Mouse (Mus musculus) heart, embryonic 14.5 days (tissue): ENCODE measurements around the gene Cnnm1. TPM values are rescaled to one million over a fixed set of nuclear protein-coding genes. Genes with fewer than 3 reads are reported as not detected.

Experiments used
- ATAC-seq: fragments of 200-750 bp; cut with Nextera tagmentation; 2 replicates; pipeline ENCODE4 v1.8.0; 2017; ENCODE audit warnings: low read depth, moderate TSS enrichment; ENCODE audit not compliant: insufficient number of reproducible peaks, insufficient read depth, low FRiP score
- H3K27ac ChIP-seq, 2 experiments: fragments of 200-500 bp in 1 of 2; fragments of 300-500 bp in 1 of 2; sonication (generic) in 1 of 2; replicated peaks in 1 of 2; 2 replicates each; pipeline ENCODE4 v1.5.1; 2012 to 2014; ENCODE audit warnings: low read depth in 2 of 2, low read length in 2 of 2, control low read depth in 1 of 2, mild to moderate bottlenecking in 1 of 2, mixed read lengths in 1 of 2; ENCODE audit not compliant: control insufficient read depth in 1 of 2, insufficient read depth in 1 of 2
- H3K27me3 ChIP-seq: fragments of 300-500 bp; sonication (generic); 2 replicates; pipeline ENCODE4 v1.6.1; 2014; ENCODE audit warnings: mild to moderate bottlenecking, low read length, control low read depth; ENCODE audit not compliant: control insufficient read depth, insufficient read depth
- H3K36me3 ChIP-seq: fragments of 300-500 bp; sonication (generic); 2 replicates; pipeline ENCODE4 v1.6.1; 2014; ENCODE audit warnings: mild to moderate bottlenecking, control low read depth, low read length, mixed read lengths; ENCODE audit not compliant: control insufficient read depth, insufficient read depth
- H3K4me1 ChIP-seq, 2 experiments: fragments of 200-500 bp in 1 of 2; fragments of 300-500 bp in 1 of 2; sonication (generic) in 1 of 2; 2 replicates each; pipeline ENCODE4 v1.6.1; 2012 to 2014; ENCODE audit warnings: low read length in 2 of 2, control low read depth in 1 of 2, mixed read lengths in 1 of 2; ENCODE audit not compliant: control insufficient read depth in 2 of 2, insufficient read depth in 2 of 2
- H3K4me2 ChIP-seq: fragments of 300-500 bp; sonication (generic); 2 replicates; pipeline ENCODE4 v1.6.1; 2014; ENCODE audit warnings: mild to moderate bottlenecking, low read length
- H3K4me3 ChIP-seq, 2 experiments: fragments of 200-500 bp in 1 of 2; fragments of 300-500 bp in 1 of 2; sonication (generic) in 1 of 2; 2 replicates each; pipeline ENCODE4 v1.5.1; 2012 to 2014; ENCODE audit warnings: low read length in 2 of 2, mild to moderate bottlenecking in 2 of 2, control low read depth in 1 of 2, low read depth in 1 of 2, moderate library complexity in 1 of 2; ENCODE audit not compliant: control insufficient read depth in 1 of 2, insufficient read depth in 1 of 2
- H3K9ac ChIP-seq: fragments of 300-500 bp; sonication (generic); 2 replicates; pipeline ENCODE4 v1.6.1; 2014; ENCODE audit warnings: mild to moderate bottlenecking, low read length
- H3K9me3 ChIP-seq: fragments of 300-500 bp; sonication (generic); 2 replicates; pipeline ENCODE4 v1.6.1; 2016; ENCODE audit warnings: low read length, control low read depth; ENCODE audit not compliant: control insufficient read depth
- WGBS: fragments of 180-500 bp; shearing (Covaris S2); extraction: QIAGEN DNeasy Blood & Tissue Kit; methylation state at CpG from one replicate; pipeline ENCODE4 v1.1.7; 2014; 5-methylcytosine and 5-hydroxymethylcytosine counted together
- polyA plus RNA-seq: library from polyadenylated mRNA; unstranded; fragments of >200 nt; fragmentation: Nextera tagmentation; extraction: Ambion mirVana; gene quantifications from 2 replicates; pipeline ENCODE4 v1.2.1, GENCODE M21; 2014

Gene Cnnm1
- polyA plus RNA-seq: 0.08 and 0.32 TPM in 2 replicates

DNA sequence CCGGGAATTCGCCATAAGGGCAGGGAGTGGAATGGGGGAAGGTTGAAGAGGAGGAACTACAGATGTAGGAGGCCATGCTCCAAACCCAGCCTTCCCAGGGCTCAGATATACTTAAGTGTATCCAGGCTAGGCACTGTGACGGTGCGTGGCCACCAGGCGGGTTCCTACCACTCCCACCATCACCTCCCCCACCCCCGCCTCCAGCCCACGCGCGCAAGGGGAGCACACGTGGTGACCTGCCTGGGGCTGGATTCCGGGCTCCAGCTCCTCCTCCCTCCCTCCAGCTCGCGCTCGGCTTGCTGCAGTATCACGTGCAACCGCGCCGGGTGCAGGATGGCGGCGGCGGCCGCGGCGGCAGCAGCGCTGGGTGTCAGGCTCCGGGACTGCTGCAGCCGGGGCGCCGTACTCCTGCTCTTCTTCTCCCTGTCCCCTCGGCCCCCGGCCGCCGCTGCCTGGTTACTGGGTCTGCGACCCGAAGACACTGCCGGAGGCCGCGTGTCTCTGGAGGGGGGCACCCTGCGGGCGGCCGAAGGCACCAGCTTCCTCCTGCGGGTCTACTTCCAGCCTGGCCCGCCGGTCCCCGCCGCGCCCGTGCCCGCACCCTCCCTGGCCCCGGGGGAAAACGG is at the start of gene Cnnm1:
TSS of gene Cnnm1 (plus strand) at position 325 of the 626 bp plus-strand sequence.
- WGBS: under 1% methylated on average over 45 of the region's 51 CpGs
- Histone ChIP-seq H3K27ac (no peak within 1 kb of the TSS), H3K9me3 (no peaks in the 10 kb centered on the region), H3K4me1 (peaks cover 0 to 7% of the 10 kb centered on the region in 2 experiments; a peak in 3 of 4 replicates), H3K4me2 (peak within 1 kb of the TSS; percentile 100), H3K27me3 (peaks cover 52% of the 10 kb centered on the region), H3K4me3 (peak within 1 kb of the TSS; percentile 43 to 68), H3K36me3 (no peaks in the 10 kb centered on the region), H3K9ac (peak within 1 kb of the TSS; percentile 60)
- peak; percentile 50; the same call in 1 of the 2 replicates for ATAC-seq

DNA sequence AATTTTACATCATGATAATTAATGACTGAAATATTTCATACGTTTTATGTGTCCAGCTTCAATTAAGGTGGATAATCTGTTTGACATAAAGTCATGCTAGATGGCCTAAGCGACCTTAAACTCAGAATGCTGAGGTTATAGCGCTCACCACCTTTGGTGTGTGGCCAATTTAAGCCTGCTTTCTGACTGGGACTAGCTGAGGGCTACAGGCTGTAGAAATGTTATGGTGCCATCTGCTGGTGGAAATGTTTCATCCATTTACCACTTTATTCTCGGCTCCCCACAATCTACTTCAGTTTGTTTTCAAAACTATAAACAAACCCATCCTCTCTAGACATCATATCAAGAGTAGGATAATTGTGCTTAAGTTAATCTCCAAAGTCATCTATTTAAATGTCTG is 43.9 kb upstream of the Cnnm1 start:
- 6% methylated on average over 4 of the region's 4 CpGs for WGBS

GRCm38 (mm10) chr19:43407181-43407580 is 33.1 kb upstream of the Cnnm1 start:
- WGBS: 26% methylated on average over 1 of the region's 1 CpGs
- Histone ChIP-seq H3K27ac (no peak overlapping the region), H3K4me3 (no peak overlapping the region), H3K9me3 (no peaks in the 10 kb centered on the region), H3K36me3 (no peaks in the 10 kb centered on the region), H3K4me2 (no peak overlapping the region), H3K27me3 (no peaks in the 10 kb centered on the region; the same call in 1 of the 2 replicates), H3K9ac (no peak overlapping the region), H3K4me1 (no peaks in the 10 kb centered on the region)
- no peak for ATAC-seq

More for the DNA sequence above, 43.9 kb upstream of the Cnnm1 start:
- Histone ChIP-seq H3K4me2 (no peak overlapping the region), H3K27me3 (no peaks in the 10 kb centered on the region), H3K27ac (no peak overlapping the region), H3K4me1 (no peaks in the 10 kb centered on the region), H3K36me3 (no peaks in the 10 kb centered on the region), H3K9me3 (no peaks in the 10 kb centered on the region), H3K4me3 (no peak overlapping the region), H3K9ac (no peak overlapping the region)
- no peak for ATAC-seq

DNA sequence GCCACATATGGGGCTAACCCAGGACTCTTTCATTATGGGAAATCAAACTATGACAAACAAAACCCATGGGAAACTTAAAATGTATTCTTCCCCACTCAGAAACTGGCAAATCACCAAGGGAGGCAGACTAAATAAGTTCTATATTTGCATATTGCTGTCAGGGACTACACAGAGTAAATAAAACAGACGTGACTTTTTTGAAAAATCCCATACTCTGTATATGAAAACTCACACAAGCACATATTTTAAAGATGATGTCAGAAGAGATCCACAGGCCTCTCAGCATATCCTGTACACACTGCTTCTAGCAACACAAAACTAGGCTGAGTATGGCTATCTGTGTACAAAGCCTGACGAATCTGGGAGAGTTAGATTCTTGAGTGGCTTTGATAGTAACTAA is 24.7 kb upstream of the Cnnm1 start:
- Histone ChIP-seq H3K9ac (no peak overlapping the region), H3K9me3 (no peaks in the 10 kb centered on the region), H3K36me3 (no peaks in the 10 kb centered on the region), H3K27ac (no peak overlapping the region), H3K4me3 (no peak overlapping the region), H3K27me3 (no peaks in the 10 kb centered on the region), H3K4me2 (no peak overlapping the region), H3K4me1 (no peaks in the 10 kb centered on the region)
- WGBS: 55% methylated on average over 2 of the region's 2 CpGs
- ATAC-seq: no peak

DNA sequence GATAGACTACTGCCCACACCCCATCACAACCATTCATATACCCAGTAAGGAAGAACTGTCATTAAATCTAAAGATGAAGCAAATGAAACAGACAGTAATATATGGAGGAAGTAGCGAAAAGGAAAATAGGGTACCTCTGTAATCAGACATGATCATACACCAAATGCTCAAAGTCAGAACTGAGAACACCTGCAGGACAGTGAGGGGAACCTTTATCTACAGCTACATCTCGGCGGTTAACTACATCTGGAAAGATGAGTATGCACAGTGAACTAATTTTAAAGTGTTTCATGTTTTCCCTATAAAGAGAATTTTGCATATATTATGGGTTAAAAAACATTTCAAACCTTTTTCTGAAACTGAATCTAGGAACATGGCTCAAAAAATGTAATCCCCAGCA is 19.7 kb upstream of the Cnnm1 start:
- H3K9ac ChIP-seq: no peak overlapping the region
- no peak overlapping the region for H3K4me2 ChIP-seq
- H3K9me3 ChIP-seq: no peaks in the 10 kb centered on the region
- no peak for ATAC-seq
- no peak overlapping the region for H3K27ac ChIP-seq
- no peak overlapping the region for H3K4me3 ChIP-seq
- no peaks in the 10 kb centered on the region for H3K36me3 ChIP-seq
- 66% methylated on average over 3 of the region's 3 CpGs for WGBS
- no peaks in the 10 kb centered on the region for H3K27me3 ChIP-seq
- no peaks in the 10 kb centered on the region for H3K4me1 ChIP-seq

DNA sequence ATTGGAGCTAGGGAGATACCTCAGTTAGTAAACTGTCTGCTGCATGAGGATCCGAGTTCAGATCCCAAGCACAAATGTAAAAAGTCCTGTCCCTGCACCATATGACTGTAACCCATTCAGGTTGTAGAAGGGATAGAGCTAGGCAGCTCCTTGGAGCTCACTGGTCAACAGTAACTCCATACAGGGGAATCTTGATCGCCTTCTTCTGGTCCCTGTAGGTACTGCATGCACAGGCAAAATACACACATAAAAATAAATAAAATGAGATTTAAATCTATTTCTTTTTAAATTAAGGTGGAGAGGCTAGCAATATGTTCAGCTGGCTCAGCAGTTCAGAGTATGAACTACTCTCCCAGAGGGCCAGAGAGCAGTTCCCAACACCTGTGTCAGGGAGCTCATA is 16.2 kb upstream of the Cnnm1 start:
- no peaks in the 10 kb centered on the region for H3K36me3 ChIP-seq
- ATAC-seq: no peak
- 54% methylated on average over 2 of the region's 2 CpGs for WGBS
- H3K27ac ChIP-seq: no peak overlapping the region
- no peak overlapping the region for H3K9ac ChIP-seq
- H3K9me3 ChIP-seq: no peaks in the 10 kb centered on the region
- H3K4me1 ChIP-seq: no peaks in the 10 kb centered on the region
- H3K4me2 ChIP-seq: no peak overlapping the region
- peaks cover 3% of the 10 kb centered on the region; the same call in 1 of the 2 replicates for H3K27me3 ChIP-seq
- H3K4me3 ChIP-seq: no peak overlapping the region

DNA sequence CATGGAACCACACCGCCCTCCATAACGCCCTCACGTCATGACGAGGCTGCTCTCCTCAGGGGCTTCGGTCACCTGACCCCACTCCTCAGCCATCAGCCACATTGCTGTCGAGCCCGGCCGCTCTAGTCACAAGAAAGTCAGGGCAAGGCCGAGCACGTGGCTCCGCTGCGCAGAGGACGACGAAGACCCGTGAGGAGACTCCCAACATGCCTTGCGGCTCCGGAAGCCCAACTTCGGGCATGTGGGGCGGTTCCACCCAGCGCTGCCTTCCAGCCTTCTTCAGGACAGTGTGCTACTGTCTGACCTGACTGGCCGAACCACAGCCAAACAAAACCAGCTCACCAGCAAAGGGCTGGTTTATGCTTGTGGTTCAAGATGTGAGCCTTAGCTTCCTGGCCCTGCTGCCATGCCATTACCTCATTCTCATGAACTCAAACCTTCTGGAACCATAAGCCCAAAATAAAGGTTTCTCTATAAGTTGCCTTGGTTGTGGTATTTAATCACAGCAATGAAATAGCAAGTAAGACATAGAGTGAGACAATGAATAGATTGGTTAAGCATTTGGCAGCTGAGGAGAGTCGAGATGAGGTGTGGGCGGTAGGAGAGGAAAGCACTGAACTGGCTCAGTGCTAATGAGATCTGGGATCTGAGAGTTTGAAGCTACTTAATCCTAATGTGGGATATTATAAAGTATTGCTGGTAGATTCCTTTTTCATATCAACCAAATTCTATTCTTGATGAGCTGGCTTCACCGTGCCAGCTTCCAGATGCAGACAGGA is 12.6 kb upstream of the Cnnm1 start:
- Histone ChIP-seq H3K27me3 (peaks cover 7% of the 10 kb centered on the region; the same call in 1 of the 2 replicates), H3K4me3 (no peak overlapping the region), H3K4me2 (no peak overlapping the region), H3K36me3 (no peaks in the 10 kb centered on the region), H3K4me1 (no peaks in the 10 kb centered on the region), H3K27ac (no peak overlapping the region), H3K9ac (no peak overlapping the region), H3K9me3 (no peaks in the 10 kb centered on the region)
- WGBS: 80% methylated on average over 24 of the region's 24 CpGs
- no peak for ATAC-seq
